Mouse (Mus musculus) cortical plate, adult 2 months (tissue): ENCODE data around the gene Cachd1. TPM values are rescaled to one million over a fixed set of nuclear protein-coding genes. Genes with fewer than 3 reads are reported as not detected.

ENCODE experiments used
- H3K27ac ChIP-seq: fragments of 200-500 bp; 2 replicates; pipeline ENCODE4 v1.5.1; 2012; ENCODE audit warnings: low read length, control low read depth, inconsistent platforms; ENCODE audit not compliant: insufficient read depth
- H3K4me1 ChIP-seq: fragments of 200-500 bp; 2 replicates; pipeline ENCODE4 v1.6.1; 2011; ENCODE audit warnings: low read length; ENCODE audit not compliant: control insufficient read depth, insufficient read depth
- H3K4me3 ChIP-seq: fragments of 200-500 bp; 2 replicates; pipeline ENCODE4 v1.5.1; 2011; ENCODE audit warnings: mild to moderate bottlenecking, low read length, control low read depth; ENCODE audit not compliant: insufficient read depth
- CTCF ChIP-seq: fragments of 200-500 bp; IDR thresholded peaks from 2 replicates; pipeline ENCODE4 v1.5.1; 2011; ENCODE audit warnings: mild to moderate bottlenecking, control low read depth, low read length; ENCODE audit not compliant: insufficient read depth; ENCODE audit errors: extremely low read depth
- POLR2A ChIP-seq: fragments of 200-500 bp; IDR thresholded peaks from 2 replicates; pipeline ENCODE4 v1.6.1; 2011; ENCODE audit warnings: mild to moderate bottlenecking, low read length, control low read depth; ENCODE audit not compliant: insufficient read depth; ENCODE audit errors: extremely low read depth
- polyA plus RNA-seq: library from polyadenylated mRNA; depleted of rRNA; stranded (reverse); fragments of >200 nt; gene quantifications from 2 replicates; pipeline ENCODE4 v1.2.3, GENCODE M21; 2012

Gene Cachd1
- polyA plus RNA-seq, 1 experiment, result 16.1 TPM

DNA sequence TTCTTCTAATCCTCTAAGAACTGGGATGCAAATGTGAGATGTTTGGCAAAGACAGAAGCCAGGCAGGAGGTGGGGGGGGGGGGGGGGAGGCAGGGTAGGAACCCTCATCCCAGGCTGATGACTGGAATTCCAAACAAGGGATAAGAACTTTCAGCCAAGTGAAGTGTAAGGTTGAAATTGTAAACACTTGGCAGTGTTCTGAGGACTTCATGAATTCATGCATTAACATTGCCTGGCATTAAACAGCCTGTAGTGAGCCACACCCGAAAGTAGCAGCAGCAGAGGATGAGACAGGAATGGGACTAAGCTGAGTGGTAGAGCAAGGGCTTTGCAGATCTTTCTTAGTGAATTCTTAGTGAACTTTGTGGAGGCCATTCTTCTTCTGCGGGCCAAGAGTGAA, 250.5 kb downstream of the Cachd1 start:
- H3K4me1 ChIP-seq, result 0 out of 2 replicates have a peak, but pooled peaks cover 1% of the 10 kb centered on the region
- H3K27ac ChIP-seq, result no peak overlapping the region
- no peak overlapping the region for H3K4me3 ChIP-seq
- no peak for TF ChIP-seq POLR2A

DNA sequence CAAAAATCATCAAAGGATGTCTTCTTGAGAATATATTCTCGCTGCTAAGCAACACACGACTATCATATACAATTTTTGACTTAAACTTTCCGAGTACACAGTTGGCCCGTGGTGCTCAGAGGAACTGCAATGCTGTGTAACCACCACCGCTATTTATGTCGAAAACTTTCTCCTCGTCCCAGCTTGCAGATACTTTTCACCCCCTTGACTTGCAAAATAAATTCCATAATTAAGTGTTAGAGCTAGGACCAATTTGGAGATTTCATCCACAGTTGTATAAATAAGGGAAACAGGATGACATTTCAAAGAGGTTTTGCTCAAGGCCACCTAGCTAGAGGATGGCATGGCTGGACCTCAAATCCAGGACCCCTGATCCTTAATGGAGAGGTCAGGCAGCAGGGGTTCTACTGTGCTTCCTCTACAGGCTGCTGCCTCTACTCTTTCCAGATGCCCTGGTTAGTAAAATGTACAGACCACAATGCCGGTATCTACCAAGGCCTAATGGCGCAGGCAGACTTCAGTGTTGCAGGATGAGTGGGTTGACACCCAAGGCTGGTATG, 251.5 kb downstream of the Cachd1 start:
- no peak overlapping the region for H3K27ac ChIP-seq
- TF ChIP-seq POLR2A, result no peak
- TF ChIP-seq CTCF, result no peak
- no peak overlapping the region for H3K4me3 ChIP-seq
- 0 out of 2 replicates have a peak, but pooled peaks cover 1% of the 10 kb centered on the region for H3K4me1 ChIP-seq

DNA sequence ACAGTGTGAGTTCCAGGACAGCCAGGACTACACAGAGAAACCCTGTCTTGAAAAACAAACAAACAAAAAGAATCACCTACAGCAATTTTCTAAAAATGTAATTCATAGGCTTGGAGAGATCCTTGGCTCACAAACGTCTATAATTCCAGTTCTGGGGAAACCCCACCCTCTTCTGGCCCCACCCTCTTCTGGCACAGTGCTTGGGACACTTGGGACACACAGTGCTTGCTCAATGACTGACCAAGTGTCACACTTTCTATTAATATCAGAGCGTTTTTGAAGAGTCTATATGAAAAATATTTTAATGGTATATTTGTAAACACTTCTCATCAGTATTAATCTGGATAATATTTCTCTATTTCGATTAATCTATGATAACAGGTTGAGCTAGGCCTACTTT, 256.6 kb downstream of the Cachd1 start:
- H3K4me3 ChIP-seq, result no peak overlapping the region
- no peak overlapping the region for H3K27ac ChIP-seq
- peaks cover 11% of the 10 kb centered on the region; the same call in 1 of the 2 replicates for H3K4me1 ChIP-seq
- TF ChIP-seq POLR2A (no peak), CTCF (no peak)

DNA sequence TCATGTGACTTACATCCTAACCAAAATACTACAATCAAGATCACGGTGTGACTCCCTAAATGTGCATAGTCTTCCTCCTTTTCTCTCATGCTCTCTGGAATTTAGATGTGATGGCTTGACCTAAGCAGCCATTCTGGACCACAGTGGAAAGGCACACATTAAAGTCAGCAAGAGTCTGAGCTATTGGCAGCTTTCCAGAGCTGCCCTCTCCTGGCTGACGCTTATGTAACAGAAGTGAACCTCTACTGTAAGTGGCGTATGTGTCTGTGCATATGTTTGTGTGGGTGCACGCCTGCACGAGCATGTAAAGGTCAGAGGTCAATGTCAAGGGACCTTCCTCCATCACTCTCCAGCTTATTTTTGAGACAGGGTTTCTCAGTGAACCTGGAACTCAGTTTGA, 258.7 kb downstream of the Cachd1 start:
- Histone ChIP-seq H3K27ac (no peak overlapping the region), H3K4me1 (peaks cover 11% of the 10 kb centered on the region; the same call in 1 of the 2 replicates), H3K4me3 (no peak overlapping the region)
- TF ChIP-seq POLR2A, result no peak
- no peak for TF ChIP-seq CTCF

DNA sequence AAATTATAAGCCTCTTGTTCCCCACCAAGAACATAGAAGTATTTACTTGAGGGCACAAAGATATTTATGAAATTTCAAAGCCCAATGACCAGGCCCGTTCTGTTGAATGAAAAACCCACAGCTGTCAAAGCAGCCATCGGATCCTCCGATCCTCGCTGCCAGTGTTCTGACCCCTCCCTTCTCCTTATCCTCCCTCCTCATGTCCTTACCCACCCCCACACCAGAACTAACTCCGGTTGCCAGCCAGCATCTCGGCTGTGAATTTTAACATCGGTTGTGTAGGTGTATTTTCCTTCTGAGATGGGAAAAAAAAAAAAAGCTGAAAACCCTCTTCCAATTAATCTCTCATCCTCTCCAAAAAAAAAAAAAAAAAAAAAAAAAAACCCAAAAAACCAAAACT, 260.7 kb downstream of the Cachd1 start:
- no peak for TF ChIP-seq POLR2A
- Histone ChIP-seq H3K27ac (no peak overlapping the region), H3K4me3 (no peak overlapping the region)

DNA sequence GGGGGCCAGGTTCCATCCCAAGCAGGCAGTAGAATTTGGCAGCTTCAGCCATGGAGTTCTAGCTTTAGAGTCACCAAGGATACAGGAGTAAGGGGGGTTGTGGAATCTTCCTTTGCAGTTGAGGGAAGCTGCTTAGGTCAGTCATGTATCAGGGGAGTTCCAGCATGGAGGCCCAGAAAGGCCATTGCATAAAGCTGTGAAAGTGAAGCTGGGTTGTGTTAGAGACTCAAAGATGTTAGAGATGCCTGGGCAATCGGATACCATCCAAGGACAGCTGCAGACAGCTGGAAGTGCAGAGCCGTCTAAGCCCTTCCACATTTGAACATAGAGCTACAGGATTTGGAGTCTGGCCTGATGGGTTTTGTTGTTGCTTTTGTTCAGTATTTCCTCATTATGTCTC, 267.2 kb downstream of the Cachd1 start:
- Histone ChIP-seq H3K4me3 (no peak overlapping the region), H3K27ac (no peak overlapping the region), H3K4me1 (no peaks in the 10 kb centered on the region)
- TF ChIP-seq CTCF (no peak), POLR2A (no peak)

More for the DNA sequence above, 260.7 kb downstream of the Cachd1 start:
- peaks cover 11% of the 10 kb centered on the region; the same call in 1 of the 2 replicates for H3K4me1 ChIP-seq

DNA sequence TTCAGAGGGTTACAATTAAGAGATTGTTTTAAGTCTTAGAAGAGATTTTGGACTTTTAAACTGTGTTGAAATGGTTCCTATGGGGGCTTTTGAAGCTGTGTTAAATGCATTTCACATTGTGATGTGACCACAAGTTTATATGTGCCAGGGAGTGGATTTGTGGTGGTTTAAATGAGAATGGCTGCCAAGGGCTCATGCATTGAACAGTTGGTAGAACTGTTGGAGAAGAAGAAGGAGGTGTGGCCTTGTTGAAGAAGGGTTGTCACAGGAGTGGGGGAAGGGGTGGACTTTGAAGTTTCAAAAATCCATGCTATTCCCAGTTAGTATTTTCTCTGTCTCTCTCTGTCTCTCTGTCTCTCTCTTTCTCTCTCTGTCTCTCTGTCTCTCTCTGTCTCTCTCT, 267.7 kb downstream of the Cachd1 start:
- Histone ChIP-seq H3K4me1 (no peaks in the 10 kb centered on the region), H3K4me3 (no peak overlapping the region), H3K27ac (no peak overlapping the region)
- TF ChIP-seq POLR2A, result no peak
- no peak for TF ChIP-seq CTCF

DNA sequence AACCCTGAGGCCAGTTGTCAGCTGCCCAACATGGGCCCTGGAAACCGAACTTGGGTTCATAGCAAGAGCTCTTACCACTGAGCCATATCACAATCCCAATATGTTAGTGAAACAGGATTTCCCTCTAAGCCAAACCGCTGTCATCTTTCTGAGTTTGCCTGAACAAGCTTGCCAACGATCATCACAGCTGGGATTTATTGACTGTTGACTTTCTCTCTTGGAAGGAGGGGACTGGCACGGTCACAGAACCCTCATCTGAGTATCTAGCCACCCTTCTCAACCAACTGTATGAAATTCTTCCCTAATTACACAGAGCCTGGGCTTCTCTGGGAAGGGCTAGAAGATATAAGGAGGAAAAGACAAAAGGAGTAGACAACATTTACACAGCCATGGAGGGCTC, 270.1 kb downstream of the Cachd1 start:
- H3K27ac ChIP-seq, result no peak overlapping the region
- H3K4me3 ChIP-seq, result no peak overlapping the region
- no peaks in the 10 kb centered on the region for H3K4me1 ChIP-seq
- TF ChIP-seq POLR2A, result no peak
- TF ChIP-seq CTCF, result no peak

DNA sequence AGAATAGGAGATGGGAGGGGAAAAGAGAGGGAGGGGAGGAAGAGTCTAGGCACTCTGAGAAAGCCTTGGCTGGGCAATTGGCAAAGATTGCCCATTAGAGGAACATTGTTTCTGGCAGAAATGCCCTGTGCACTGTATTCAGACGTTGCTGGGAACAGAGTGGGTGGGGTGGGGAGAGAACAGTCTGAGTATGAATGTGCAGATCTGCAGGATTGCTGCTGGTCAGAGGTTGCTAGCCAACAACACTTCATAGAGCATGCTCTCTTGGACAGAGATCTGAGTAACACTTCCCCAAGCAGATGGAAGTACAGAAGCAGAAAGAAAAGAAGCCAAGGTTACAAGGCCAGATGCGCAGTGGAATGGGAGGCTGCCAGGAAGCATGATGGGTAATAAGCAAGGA, 285.7 kb downstream of the Cachd1 start:
- TF ChIP-seq POLR2A (no peak), CTCF (no peak)
- Histone ChIP-seq H3K4me3 (no peak overlapping the region), H3K4me1 (no peaks in the 10 kb centered on the region), H3K27ac (no peak overlapping the region)

DNA sequence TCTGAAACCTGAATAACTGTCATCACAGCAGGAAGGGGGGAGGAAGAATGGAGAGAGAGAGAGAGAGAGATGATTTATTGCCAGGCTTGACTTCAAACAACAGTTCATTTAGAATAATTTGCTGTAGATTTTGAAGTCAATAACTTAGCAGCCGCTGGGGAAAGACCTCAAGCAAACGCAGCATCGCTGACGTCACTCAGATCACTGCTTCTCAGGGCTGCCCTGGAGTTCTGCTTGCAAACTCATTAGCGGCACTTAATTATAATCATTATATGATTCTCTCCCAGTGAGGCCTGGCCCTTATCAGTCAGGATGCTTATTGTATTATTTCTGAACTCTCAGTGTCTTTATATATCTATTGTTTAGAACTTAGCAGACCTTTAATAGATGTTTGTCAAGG, 289.9 kb downstream of the Cachd1 start:
- Histone ChIP-seq H3K27ac (no peak overlapping the region), H3K4me1 (peaks cover 2% of the 10 kb centered on the region; the same call in 1 of the 2 replicates), H3K4me3 (no peak overlapping the region)
- no peak for TF ChIP-seq POLR2A
- TF ChIP-seq CTCF, result no peak
